Mouse (Mus musculus): ENCODE results near the gene Oas3.
"Not testable (repeated sequence)": the region's sequence is repeated elsewhere in the genome, so short reads cannot be mapped to it uniquely, and the experiment has no call there.

Gene Oas3

DNA sequence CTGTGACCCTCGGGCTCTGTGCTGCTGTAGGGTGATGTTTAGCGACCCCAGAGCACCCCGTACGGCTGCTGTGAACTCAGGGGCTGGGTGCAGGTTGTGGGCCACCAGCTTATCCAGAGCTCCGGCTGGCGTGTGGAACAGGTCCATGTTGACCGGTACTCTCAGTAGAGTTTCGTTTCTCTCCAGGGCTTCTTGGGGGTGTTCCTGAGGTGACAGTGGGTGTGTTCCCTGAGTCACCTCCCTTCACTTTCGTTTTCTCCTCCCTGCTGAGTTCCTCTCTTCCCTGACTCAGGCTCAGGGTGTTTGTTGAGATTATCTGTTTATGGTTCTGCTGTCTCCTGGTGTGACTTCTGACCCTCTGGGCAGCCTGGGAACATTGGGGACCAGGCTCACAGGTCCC lies at the start of gene Oas3:
TSS of gene Oas3 (minus strand) at position 184 of the 400 bp plus-strand sequence.
- DNase-seq, result no peak

DNA sequence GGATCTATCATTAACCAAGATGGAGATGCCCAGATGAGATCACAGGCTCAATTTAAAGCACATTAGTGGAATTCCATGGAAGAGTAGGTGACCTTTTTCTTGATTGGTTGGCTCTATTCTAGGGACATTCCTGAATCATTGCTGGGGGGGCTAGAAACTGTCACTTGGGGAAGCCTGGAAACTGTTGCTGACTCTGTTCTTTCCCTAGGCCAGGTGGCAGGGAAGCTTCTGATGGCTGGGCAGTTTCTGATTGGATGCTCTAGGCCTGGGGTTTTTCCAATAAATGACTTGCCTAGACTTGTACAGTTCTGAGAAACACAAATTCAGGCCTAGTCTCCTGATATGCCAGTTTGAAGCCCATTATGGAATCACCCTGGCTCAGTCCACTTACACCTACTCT lies 41.5 kb upstream of the Oas3 start:
- no peak for DNase-seq

DNA sequence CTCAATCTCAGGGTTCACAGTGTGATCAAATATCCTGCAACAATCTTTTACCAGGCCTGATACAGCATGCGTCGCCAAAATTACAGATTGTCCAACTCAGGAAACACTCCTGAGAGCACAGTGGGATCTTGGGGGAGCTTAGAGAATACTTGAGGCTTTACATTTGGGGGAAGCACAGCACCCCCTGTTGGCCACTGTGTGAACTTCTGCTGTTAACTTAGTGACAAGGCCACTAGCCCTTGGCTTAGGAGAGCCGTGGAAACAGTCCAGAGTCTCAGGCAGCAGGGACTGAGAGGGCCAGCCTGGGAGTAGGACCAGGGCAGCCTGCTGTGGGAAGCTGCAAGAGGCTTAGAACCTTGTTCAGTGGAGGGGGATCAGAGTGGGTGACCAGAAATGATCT lies 38.5 kb upstream of the Oas3 start:
- no peak for DNase-seq

DNA sequence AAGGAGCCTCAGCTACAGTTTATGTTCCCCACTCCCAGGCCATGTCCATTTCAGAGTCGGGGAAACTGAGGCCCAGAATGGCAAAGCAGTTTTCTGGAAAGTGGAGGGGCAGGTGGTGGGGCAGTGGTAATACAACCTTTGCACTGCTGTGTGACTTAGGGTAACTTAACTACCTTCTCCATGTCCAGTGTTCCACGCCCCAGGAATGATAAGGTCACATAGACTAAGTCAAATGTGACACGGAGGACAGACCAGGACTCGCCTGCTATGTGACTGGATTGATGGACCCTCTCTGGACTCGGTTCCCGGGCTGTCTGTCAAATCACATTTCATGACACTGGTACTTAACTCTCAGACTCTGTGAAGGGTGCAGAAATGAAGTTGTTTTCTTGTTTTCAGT lies 35.6 kb upstream of the Oas3 start:
- no peak for DNase-seq

DNA sequence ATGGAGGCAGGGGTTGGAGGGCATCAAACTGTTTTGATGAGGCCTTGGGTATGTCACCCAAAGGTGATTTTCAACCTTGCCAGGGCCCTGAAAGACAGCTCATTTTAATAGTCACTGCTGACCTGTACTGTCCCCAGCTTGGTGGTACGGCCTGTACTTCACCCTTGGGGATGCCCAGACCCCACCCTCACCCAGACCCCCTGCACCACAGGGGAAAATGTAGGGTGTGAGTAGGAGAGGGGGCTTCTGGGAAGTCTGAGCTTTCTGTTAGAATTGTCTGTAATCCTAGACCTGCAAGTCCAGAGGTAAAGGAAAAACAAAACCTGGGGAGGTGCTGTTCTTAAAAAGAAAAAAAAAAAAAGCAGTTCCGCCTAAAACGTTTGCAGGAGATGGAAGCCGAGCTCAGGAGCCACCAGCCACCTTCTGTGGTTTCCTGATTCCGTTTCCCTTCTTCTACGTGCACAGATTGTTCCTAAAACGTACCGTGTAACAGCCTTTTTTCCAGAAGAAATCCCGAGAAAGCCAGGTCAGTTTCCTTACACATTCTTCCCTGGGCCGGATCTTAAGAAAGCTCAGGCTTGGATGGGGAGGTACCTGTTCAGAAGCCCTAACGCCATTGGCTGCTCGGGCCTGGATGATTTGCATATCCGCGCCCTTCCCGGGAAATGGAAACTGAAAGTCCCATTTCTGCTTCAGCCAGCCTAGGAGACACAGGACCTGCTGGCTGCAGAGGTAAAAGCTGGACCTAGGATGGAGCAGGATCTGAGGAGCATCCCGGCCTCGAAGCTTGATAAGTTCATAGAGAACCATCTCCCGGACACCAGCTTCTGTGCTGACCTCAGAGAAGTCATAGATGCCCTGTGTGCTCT lies 34.7 kb upstream of the Oas3 start, which contains the start of gene Oas1c:
TSS of gene Oas1c (minus strand) at position 564 of the 869 bp plus-strand sequence.
- peak; percentile 74 for DNase-seq

- no peak for DNase-seq
Measured at GRCm38 (mm10) chr5:120809171-120809570, 31.7 kb upstream of the Oas3 start.

DNA sequence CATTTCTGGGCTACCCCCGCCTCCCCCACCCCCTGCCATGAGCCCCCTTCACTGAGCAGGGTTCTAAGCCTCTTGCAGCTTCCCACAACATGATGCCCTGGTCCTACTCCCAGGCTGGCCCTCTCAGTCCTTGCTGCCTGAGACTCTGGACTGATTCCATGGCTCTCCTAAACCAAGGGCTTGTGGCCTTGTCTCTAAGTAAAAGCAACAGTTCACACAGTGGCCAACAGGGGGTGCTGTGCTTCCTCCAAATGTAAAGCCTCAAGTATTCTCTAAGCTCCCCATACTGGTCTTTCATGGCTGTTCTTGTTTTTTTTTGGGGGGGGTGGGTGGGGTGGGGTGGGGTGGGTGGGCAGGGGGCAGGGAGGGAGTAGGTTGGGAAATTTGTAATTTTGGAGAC lies 29.0 kb upstream of the Oas3 start:
- peak; percentile 47 for DNase-seq

DNA sequence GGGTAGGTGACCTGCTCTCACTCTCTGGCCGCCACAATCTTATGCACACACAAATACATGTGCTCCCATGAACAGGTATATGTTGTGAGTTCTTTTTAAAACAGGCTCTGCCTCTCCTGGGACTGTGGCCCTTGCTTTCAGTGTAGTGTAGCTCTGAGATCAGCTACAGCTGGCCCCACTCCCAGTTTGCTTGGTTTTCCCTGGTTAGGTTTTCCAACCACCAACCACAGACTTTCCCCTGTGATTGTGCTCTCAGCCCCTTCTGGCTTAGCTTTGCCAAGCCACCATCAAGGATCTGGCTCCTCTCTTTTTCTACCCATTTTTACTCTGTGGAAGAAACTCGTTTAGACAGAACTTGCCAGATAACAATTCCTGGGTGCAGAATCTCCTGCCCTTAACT lies 26.1 kb upstream of the Oas3 start:
- no peak for DNase-seq

DNA sequence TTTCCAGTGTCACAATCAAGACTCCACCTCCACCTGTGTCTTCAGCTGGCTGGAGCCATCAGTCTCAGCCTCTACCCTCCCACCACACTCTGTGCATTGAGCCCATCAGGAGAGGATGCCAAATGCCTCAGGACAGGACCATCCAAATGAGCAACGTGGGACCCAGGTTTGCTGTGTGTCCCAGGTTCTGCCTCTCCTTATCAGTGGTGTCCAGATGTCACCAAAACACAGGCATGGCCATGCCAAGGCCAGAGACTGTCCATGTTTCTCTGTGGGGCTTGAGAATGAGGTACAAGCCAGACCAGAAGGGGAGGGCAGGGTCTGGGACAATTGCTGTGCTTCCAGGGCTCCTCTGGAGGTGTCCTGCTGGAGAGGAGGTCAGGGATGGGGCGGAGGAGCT lies 21.5 kb upstream of the Oas3 start:
- DNase-seq, result not testable (repeated sequence)

DNA sequence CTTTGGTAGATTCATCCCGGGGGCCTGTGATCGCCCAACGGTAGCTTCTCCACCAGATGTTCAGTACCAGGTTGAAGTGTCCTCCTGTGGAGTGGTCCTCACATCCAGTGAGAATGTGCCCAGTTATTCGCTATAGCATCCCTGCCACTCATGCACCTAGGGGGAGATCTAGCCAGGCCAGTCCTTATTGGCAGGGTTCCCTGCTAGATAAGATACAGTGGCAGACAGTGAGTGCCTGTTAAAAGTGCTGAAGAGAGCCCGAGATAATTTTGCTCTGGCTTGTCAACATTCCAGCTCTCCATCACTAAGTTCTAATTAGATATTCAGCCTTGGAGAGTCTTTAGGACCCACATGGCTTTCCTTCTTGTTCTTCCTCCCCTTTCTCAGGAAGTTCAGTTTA lies 20.7 kb upstream of the Oas3 start:
- not testable (repeated sequence) for DNase-seq

- DNase-seq, result not testable (repeated sequence)
Measured at GRCm38 (mm10) chr5:120795480-120796034, 18.1 kb upstream of the Oas3 start, which contains the start of gene Oas1e. Oas1e (minus strand) TSS chr5:120795530.

- DNase-seq, result peak; percentile 19
Measured at GRCm38 (mm10) chr5:120793043-120793442, 15.6 kb upstream of the Oas3 start.

- DNase-seq, result no peak
Measured at GRCm38 (mm10) chr5:120787042-120787441, 9.6 kb upstream of the Oas3 start.

- DNase-seq, result no peak
Measured at GRCm38 (mm10) chr5:120782446-120782845, 5.0 kb upstream of the Oas3 start.

GRCm38 (mm10) chr5:120781646-120782045 lies 4.2 kb upstream of the Oas3 start:
- DNase-seq, result no peak

DNA sequence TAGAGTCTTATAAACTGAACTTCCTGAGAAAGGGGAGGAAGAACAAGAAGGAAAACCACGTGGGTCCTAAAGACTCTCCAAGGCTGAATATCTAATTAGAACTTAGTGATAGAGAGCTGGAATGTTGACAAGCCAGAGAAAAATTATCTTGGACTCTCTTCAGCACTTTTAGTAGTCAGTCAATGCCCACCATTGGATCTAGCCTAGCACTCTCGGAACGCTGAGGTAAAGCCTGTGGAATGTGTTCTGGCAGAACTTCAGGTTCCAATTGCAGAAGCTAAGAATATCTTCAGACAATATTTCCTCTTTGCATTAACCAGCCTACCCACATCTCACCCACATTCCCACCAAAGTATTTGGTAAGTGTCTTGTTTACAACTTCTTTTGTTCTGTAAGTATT lies 2.5 kb upstream of the Oas3 start:
- DNase-seq, result peak; percentile 10

DNA sequence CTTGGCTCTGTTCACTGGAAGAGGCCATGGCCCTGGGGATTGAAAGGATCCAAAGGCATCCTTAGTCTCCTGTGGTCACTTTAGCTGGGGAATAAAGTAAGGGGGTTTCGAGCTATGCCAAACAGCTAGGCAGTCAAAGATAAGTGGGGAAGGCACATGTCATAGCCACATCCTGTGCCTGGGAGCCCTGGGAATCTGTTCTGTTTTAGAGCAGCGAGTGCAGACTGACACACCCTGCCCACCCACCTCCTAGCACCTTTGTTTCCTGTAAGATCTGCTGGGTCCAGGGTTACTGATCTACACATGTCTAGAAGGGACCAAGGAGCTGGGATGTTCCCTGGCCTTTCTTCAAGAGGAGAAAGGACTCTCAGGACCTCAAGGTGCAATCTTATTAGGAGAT lies 1.5 kb upstream of the Oas3 start:
- DNase-seq, result no peak

- DNase-seq, result no peak
Measured at GRCm38 (mm10) chr5:120776801-120777200, 660 bp downstream of the Oas3 start.

GRCm38 (mm10) chr5:120775287-120775985 lies 2.0 kb downstream of the Oas3 start:
- DNase-seq, result no peak

DNA sequence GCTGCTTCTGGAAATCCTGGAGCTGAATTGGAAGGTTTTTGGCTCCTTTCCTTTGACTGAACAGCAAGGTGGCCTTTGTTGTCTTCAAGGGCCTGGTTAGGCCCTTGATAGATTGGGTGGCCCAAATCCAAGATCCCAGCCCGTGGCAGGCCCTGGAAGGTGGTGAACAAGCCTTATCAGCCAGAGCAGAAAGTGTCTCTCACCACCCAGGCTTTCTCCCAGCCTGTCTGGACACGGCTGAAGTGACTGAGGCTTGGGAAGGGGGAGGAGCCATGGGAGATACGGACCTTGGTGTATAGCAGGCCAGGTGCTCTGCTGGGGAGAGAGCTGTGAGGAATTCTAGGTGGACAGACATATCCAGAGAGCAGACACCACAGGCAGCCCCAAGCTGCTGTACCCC lies 8.1 kb downstream of the Oas3 start:
- no peak for DNase-seq

DNA sequence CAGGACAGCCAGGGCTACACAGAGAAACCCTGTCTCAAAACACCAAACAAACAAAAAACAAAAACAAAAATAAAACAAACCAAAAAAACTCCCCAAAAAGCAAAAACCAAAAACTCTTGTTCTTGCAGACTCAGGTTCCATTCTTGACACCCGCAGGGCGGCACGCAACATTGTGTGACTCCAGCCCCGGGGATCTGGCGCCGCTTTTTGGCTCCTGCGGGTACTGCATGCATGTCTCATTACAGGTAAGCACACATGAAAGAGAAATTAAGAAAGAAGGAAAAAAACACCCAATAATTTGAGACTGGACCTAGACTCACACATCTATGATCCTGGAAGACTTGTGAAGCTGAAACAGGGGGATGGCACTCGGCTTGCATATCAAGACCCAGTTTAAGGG lies 12.5 kb downstream of the Oas3 start:
- DNase-seq, result no peak

DNA sequence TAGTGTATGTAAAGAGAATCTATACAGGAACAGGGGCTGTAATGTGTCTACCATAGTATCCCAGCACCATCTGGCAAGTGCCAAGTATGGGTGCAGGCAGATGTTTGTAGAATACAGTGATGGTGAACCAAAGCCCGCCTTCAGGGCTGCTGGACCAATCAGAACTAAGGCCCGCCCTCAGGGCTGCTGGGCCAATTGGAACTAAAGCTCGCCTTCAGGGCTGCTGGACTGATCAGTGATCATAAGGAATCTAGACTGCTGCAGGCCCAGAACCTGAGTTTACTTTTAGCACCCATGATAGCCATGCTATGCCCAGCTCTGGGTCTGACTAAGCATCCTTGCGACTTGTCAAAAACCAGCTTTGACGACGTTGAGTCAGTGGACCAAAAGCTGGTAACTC lies 15.6 kb downstream of the Oas3 start:
- DNase-seq, result no peak

DNA sequence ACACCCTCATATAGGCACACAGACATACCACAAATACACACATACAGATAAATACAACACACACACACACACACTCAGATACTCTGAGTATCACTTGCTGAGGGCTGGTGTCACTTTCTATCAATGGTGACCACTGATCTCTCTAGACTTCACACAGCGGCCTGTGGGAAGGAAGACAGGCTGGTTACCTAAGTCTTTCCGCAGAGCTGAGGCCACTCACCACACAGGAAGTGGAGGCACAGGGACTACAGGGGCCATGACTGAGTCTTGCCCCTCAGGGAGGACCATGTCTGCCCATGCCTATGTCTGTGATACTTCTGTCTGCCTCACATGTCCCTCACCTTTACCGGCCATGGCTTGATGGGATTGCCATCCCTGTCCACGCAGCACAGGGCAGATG lies 23.2 kb downstream of the Oas3 start:
- no peak for DNase-seq

- no peak for DNase-seq
Measured at GRCm38 (mm10) chr5:120752786-120753185, 24.7 kb downstream of the Oas3 start.
